Mouse (Mus musculus) liver, postnatal 0 days (tissue): ENCODE measurements around the gene Pdcl2.

Experiments
- CTCF ChIP-seq: sonication (generic); IDR thresholded peaks from 2 replicates; pipeline ENCODE4 v1.5.1; 2016; ENCODE audit warnings: antibody characterized with exemption, low read depth
- EP300 ChIP-seq: IDR thresholded peaks from 2 replicates; pipeline ENCODE4 v1.6.1; 2016; ENCODE audit warnings: antibody characterized with exemption, low read depth, mild to moderate bottlenecking

GRCm38 (mm10) chr5:76302009-76302408, 28.9 kb downstream of the Pdcl2 start:
- TF ChIP-seq CTCF (peak; percentile 23), EP300 (no peak)
